Mouse (Mus musculus) embryonic facial prominence, embryonic 15.5 days (tissue): ENCODE results near the gene Prpf40b. TPM values are rescaled to one million over a fixed set of nuclear protein-coding genes. Genes with fewer than 3 reads are reported as not detected.
A peak's percentile ranks its signal among the peaks of the same experiment; 100 is the strongest.

Experiments
- ATAC-seq: fragments of 200-750 bp; cut with Nextera tagmentation; 2 replicates; pipeline ENCODE4 v1.8.0; 2017; ENCODE audit warnings: low read depth, moderate TSS enrichment; ENCODE audit not compliant: insufficient number of reproducible peaks, low FRiP score, low TSS enrichment
- H3K27ac ChIP-seq: fragments of 300-500 bp; sonication (generic); replicated peaks from 2 replicates; pipeline ENCODE4 v1.5.1; 2015; ENCODE audit warnings: mild to moderate bottlenecking, inconsistent platforms
- H3K27me3 ChIP-seq: fragments of 300-500 bp; sonication (generic); 2 replicates; pipeline ENCODE4 v1.6.1; 2015; ENCODE audit warnings: inconsistent platforms
- H3K36me3 ChIP-seq: fragments of 300-500 bp; sonication (generic); 2 replicates; pipeline ENCODE4 v1.6.1; 2015; ENCODE audit warnings: mild to moderate bottlenecking, inconsistent platforms
- H3K4me1 ChIP-seq: fragments of 300-500 bp; sonication (generic); 2 replicates; pipeline ENCODE4 v1.6.1; 2015; ENCODE audit warnings: inconsistent platforms
- H3K4me2 ChIP-seq: fragments of 300-500 bp; sonication (generic); replicated peaks from 2 replicates; pipeline ENCODE4 v1.6.1; 2015; ENCODE audit warnings: mild to moderate bottlenecking, inconsistent platforms
- H3K4me3 ChIP-seq: fragments of 300-500 bp; sonication (generic); replicated peaks from 2 replicates; pipeline ENCODE4 v1.5.1; 2015; ENCODE audit warnings: mild to moderate bottlenecking, inconsistent platforms
- H3K9ac ChIP-seq: fragments of 300-500 bp; sonication (generic); 2 replicates; pipeline ENCODE4 v1.6.1; 2015; ENCODE audit warnings: inconsistent platforms
- H3K9me3 ChIP-seq: fragments of 300-500 bp; sonication (generic); replicated peaks from 2 replicates; pipeline ENCODE4 v1.6.1; 2016; ENCODE audit warnings: inconsistent platforms
- WGBS: fragments of 180-500 bp; shearing (Covaris S2); methylation state at CpG from one replicate; pipeline ENCODE4 v1.1.7; 2015; 5-methylcytosine and 5-hydroxymethylcytosine counted together
- polyA plus RNA-seq: library from polyadenylated mRNA; unstranded; fragments of >200 nt; fragmentation: Nextera tagmentation; extraction: Ambion mirVana; gene quantifications from 2 replicates; pipeline ENCODE4 v1.2.1, GENCODE M21; 2015

Prpf40b gene
- polyA plus RNA-seq, 1 experiment from 2014 or later = 64.2 TPM

DNA sequence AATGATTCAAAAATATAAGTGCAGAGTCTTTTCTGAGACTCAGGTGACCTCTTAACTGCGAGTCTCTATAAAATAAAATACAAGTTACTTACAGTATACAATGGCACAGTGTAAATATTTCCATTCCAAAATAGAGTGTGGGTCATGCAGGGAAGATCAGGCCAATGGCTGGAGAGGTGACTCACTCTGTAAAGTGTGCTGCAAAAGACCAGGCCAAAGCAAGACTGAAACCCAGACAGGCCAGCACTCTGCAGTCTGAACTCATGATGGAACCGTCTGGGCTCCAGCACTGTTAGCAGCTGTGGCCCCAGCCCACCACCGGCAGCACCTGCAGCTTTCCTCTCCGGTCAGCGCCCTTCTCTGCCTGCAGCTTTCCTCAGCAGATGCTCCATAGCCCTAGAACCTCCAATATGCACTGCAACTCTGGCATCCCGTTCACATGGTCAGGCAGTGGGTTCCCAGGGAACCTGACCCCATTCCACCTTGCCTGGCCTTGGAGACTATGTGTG lies 39.6 kb upstream of the Prpf40b start:
- Histone ChIP-seq H3K4me1 (peaks cover 17% of the 10 kb centered on the region; the same call in 1 of the 2 replicates), H3K9me3 (no peaks in the 10 kb centered on the region), H3K9ac (no peak overlapping the region), H3K4me2 (no peak overlapping the region), H3K4me3 (no peak overlapping the region), H3K27me3 (no peaks in the 10 kb centered on the region), H3K36me3 (no peaks in the 10 kb centered on the region), H3K27ac (no peak overlapping the region)
- WGBS = 84% methylated on average over 6 of the region's 6 CpGs
- ATAC-seq = no peak

- WGBS = 59% methylated on average over 8 of the region's 8 CpGs
- H3K36me3 ChIP-seq = no peaks in the 10 kb centered on the region
- H3K27ac ChIP-seq = 0 out of 2 replicates have a peak overlapping the region, but pooled peaks have one; percentile 7
- peak overlapping the region; percentile 34 for H3K4me2 ChIP-seq
- ATAC-seq = no peak
- peak overlapping the region; percentile 22 for H3K4me3 ChIP-seq
- H3K4me1 ChIP-seq = peaks cover 9% of the 10 kb centered on the region; the same call in 1 of the 2 replicates
- no peak overlapping the region for H3K9ac ChIP-seq
- H3K27me3 ChIP-seq = no peaks in the 10 kb centered on the region
- H3K9me3 ChIP-seq = no peaks in the 10 kb centered on the region
These were observed 35.6 kb upstream of the Prpf40b start for GRCm38 (mm10) chr15:99259167-99259729.

DNA sequence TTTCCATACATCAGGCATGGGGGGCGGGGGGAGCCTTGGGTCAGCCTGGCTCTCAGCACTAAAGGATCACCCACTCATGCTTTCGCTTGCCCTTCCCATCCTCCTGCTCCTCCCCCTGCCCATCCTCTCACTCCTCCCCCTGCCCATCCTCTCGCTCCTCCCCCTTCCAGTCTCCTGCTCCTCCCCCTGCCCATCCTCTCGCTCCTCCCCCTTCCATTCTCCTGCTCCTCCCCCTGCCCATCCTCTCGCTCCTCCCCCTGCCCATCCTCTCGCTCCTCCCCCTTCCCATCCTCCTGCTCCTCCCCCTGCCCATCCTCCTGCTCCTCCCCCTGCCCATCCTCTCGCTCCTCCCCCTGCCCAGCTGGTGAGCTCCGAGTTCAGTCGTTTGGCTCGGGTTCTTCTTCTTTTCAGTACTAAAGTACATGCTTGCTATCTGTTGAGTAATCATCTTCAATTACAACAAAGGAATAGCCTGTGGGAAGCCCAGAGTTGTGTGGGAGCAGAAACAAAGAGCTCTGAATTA lies 35.1 kb upstream of the Prpf40b start:
- Histone ChIP-seq H3K4me2 (peak overlapping the region; percentile 43), H3K9ac (no peak overlapping the region), H3K36me3 (no peaks in the 10 kb centered on the region), H3K4me3 (peak overlapping the region; percentile 23), H3K9me3 (no peaks in the 10 kb centered on the region), H3K27me3 (no peaks in the 10 kb centered on the region), H3K4me1 (peaks cover 9% of the 10 kb centered on the region), H3K27ac (peak overlapping the region; percentile 51; the same call in 1 of the 2 replicates)
- WGBS = 2% methylated on average over 8 of the region's 10 CpGs
- ATAC-seq = peak; percentile 71

DNA sequence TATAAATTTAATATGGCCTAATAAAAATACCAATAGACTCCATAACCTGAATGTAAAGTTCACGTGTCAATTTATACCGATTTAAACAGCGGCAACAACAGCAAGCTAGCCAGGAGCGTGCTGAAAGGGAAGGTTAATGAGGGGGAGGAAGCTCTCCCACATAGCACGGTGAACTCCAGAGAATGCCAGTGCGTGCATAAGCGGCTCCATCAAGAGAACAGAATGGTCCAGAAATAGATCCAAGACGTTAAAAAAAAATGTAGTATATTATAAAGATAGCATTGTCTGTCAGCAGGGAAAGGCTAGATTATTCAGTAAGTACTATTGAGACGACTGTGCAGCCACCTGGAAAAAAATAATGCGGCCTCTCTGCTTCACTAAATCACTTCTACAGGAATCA lies 32.2 kb upstream of the Prpf40b start:
- 62% methylated on average over 10 of the region's 10 CpGs for WGBS
- no peak overlapping the region for H3K4me2 ChIP-seq

GRCm38 (mm10) chr15:99264363-99264762 lies 30.5 kb upstream of the Prpf40b start:
- no peaks in the 10 kb centered on the region for H3K27me3 ChIP-seq
- H3K4me2 ChIP-seq = no peak overlapping the region
- WGBS = 55% methylated on average over 2 of the region's 2 CpGs
- no peaks in the 10 kb centered on the region for H3K36me3 ChIP-seq
- no peak for ATAC-seq
- no peak overlapping the region for H3K9ac ChIP-seq
- H3K4me1 ChIP-seq = peaks cover 8% of the 10 kb centered on the region
- no peaks in the 10 kb centered on the region for H3K9me3 ChIP-seq
- no peak overlapping the region for H3K4me3 ChIP-seq
- H3K27ac ChIP-seq = no peak overlapping the region

More for the DNA sequence above, 32.2 kb upstream of the Prpf40b start:
- Histone ChIP-seq H3K27ac (no peak overlapping the region), H3K9me3 (no peaks in the 10 kb centered on the region), H3K4me1 (peaks cover 9% of the 10 kb centered on the region), H3K27me3 (no peaks in the 10 kb centered on the region), H3K9ac (no peak overlapping the region), H3K4me3 (no peak overlapping the region), H3K36me3 (no peaks in the 10 kb centered on the region)
- ATAC-seq = no peak

- H3K4me2 ChIP-seq = no peak overlapping the region
- no peaks in the 10 kb centered on the region; the same call in 1 of the 2 replicates for H3K4me1 ChIP-seq
- H3K4me3 ChIP-seq = no peak overlapping the region
- no peaks in the 10 kb centered on the region for H3K27me3 ChIP-seq
- no peaks in the 10 kb centered on the region for H3K36me3 ChIP-seq
- 0 out of 2 replicates have a peak, but pooled peaks have one; percentile 18 for ATAC-seq
- H3K9me3 ChIP-seq = no peaks in the 10 kb centered on the region
- no peak overlapping the region for H3K27ac ChIP-seq
- H3K9ac ChIP-seq = no peak overlapping the region
- WGBS = 15% methylated on average over 4 of the region's 4 CpGs
These were observed 29.2 kb upstream of the Prpf40b start for GRCm38 (mm10) chr15:99265679-99266078.

- Histone ChIP-seq H3K4me2 (no peak overlapping the region), H3K36me3 (no peaks in the 10 kb centered on the region), H3K9me3 (no peaks in the 10 kb centered on the region), H3K27me3 (no peaks in the 10 kb centered on the region), H3K27ac (no peak overlapping the region), H3K9ac (no peak overlapping the region), H3K4me1 (peaks cover 3% of the 10 kb centered on the region; the same call in 1 of the 2 replicates), H3K4me3 (no peak overlapping the region)
- 91% methylated on average over 8 of the region's 8 CpGs for WGBS
- ATAC-seq = no peak
These were observed 18.8 kb upstream of the Prpf40b start for GRCm38 (mm10) chr15:99276095-99276494.

DNA sequence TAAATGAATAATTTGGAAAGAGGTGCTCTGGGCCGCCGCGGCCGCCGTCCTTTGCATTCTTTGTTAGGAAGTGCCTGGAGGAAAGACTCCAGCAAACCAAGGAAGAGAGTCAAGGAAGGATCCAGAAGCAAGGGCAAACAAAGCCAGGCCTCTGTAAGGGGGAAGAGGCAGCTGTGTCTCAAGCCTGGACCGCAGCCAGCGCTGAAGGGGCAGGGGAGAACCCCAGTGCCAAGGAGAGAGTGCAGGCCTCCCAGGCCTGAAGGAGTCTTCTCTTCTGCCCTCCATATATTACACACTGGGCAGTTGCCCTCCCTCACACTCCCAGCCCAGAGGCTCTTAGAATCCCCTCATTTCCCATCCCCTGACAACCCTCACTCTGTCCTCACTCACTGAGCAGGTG lies 16.6 kb upstream of the Prpf40b start:
- H3K4me3 ChIP-seq = no peak overlapping the region
- no peaks in the 10 kb centered on the region for H3K27me3 ChIP-seq
- no peak; the same call in 1 of the 2 replicates for ATAC-seq
- no peaks in the 10 kb centered on the region for H3K9me3 ChIP-seq
- WGBS = 82% methylated on average over 7 of the region's 7 CpGs
- H3K27ac ChIP-seq = no peak overlapping the region
- no peak overlapping the region for H3K4me2 ChIP-seq
- no peaks in the 10 kb centered on the region for H3K4me1 ChIP-seq
- H3K9ac ChIP-seq = no peak overlapping the region
- no peaks in the 10 kb centered on the region for H3K36me3 ChIP-seq

- WGBS = 67% methylated on average over 10 of the region's 10 CpGs
- H3K27ac ChIP-seq = no peak overlapping the region
- no peaks in the 10 kb centered on the region for H3K9me3 ChIP-seq
- no peaks in the 10 kb centered on the region for H3K27me3 ChIP-seq
- no peak for ATAC-seq
- no peak overlapping the region for H3K9ac ChIP-seq
- no peaks in the 10 kb centered on the region for H3K36me3 ChIP-seq
- no peaks in the 10 kb centered on the region for H3K4me1 ChIP-seq
- no peak overlapping the region for H3K4me3 ChIP-seq
- no peak overlapping the region for H3K4me2 ChIP-seq
These were observed 11.4 kb upstream of the Prpf40b start for GRCm38 (mm10) chr15:99283456-99283855.

- Histone ChIP-seq H3K27me3 (no peaks in the 10 kb centered on the region), H3K36me3 (no peaks in the 10 kb centered on the region), H3K4me2 (no peak overlapping the region), H3K4me1 (no peaks in the 10 kb centered on the region), H3K9ac (no peak overlapping the region), H3K9me3 (no peaks in the 10 kb centered on the region), H3K4me3 (no peak overlapping the region), H3K27ac (no peak overlapping the region)
- peak; percentile 36; the same call in 1 of the 2 replicates for ATAC-seq
- WGBS = 44% methylated on average over 14 of the region's 14 CpGs
These were observed 10.2 kb upstream of the Prpf40b start for GRCm38 (mm10) chr15:99284527-99285188.

DNA sequence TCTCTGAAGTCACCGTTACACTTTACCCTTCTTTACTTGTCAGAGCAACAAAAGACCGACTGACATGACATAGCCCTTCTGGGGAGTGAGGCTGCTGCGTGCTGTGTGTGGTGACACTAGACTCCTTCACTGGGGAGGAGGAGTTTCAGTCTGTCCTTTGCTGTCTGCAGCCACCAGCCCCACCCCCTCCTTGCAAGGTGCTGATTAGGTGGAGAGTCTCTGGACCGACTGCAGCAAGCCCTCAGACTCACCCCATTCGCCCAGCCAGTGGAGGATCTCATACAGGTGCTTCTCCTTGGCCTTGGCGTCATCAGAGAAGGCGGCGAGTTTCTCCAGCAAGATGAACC lies 9.7 kb upstream of the Prpf40b start:
- H3K36me3 ChIP-seq = no peaks in the 10 kb centered on the region
- H3K4me1 ChIP-seq = no peaks in the 10 kb centered on the region
- H3K4me3 ChIP-seq = no peak overlapping the region
- no peak overlapping the region for H3K4me2 ChIP-seq
- no peaks in the 10 kb centered on the region for H3K27me3 ChIP-seq
- H3K9me3 ChIP-seq = no peaks in the 10 kb centered on the region
- WGBS = 54% methylated on average over 8 of the region's 8 CpGs
- H3K9ac ChIP-seq = no peak overlapping the region
- no peak overlapping the region for H3K27ac ChIP-seq
- ATAC-seq = no peak
